Mouse (Mus musculus) right cerebral cortex, adult 2 months (tissue): ENCODE measurements around the gene Fam189a1.
A peak's percentile ranks its signal among the peaks of the same experiment; 100 is the strongest.

Source experiments
- DNase-seq, 2 experiments: peaks; one replicate each; pipeline ENCODE4 v3.0.0; 2021 to 2022; ENCODE audit warnings: low spot score in 2 of 2

Fam189a1 gene

GRCm38 (mm10) chr7:65104207-65105096 lies 51.9 kb downstream of the Fam189a1 start:
- DNase-seq = no peak

GRCm38 (mm10) chr7:65101661-65102060 lies 54.7 kb downstream of the Fam189a1 start:
- DNase-seq = no peak

- peak; percentile 62 to 73 for DNase-seq
These were observed 58.7 kb downstream of the Fam189a1 start for GRCm38 (mm10) chr7:65097708-65098107.

GRCm38 (mm10) chr7:65095631-65096107 lies 60.7 kb downstream of the Fam189a1 start:
- no peak for DNase-seq

- DNase-seq = no peak
These were observed 63.1 kb downstream of the Fam189a1 start for GRCm38 (mm10) chr7:65093314-65093713.

- no peak for DNase-seq
These were observed 64.9 kb downstream of the Fam189a1 start for GRCm38 (mm10) chr7:65091486-65091885.

GRCm38 (mm10) chr7:65085972-65086371 lies 70.4 kb downstream of the Fam189a1 start:
- no peak for DNase-seq

GRCm38 (mm10) chr7:65082778-65083091 lies 73.6 kb downstream of the Fam189a1 start:
- no peak for DNase-seq

GRCm38 (mm10) chr7:65081979-65082777 lies 74.2 kb downstream of the Fam189a1 start:
- no peak for DNase-seq

- DNase-seq = no peak
These were observed 80.2 kb downstream of the Fam189a1 start for GRCm38 (mm10) chr7:65076134-65076533.

- no peak for DNase-seq
These were observed 82.2 kb downstream of the Fam189a1 start for GRCm38 (mm10) chr7:65074194-65074593.

- peak; percentile 80 to 85 for DNase-seq
These were observed 82.8 kb downstream of the Fam189a1 start for GRCm38 (mm10) chr7:65073555-65073954.

- DNase-seq = no peak
These were observed 90.2 kb downstream of the Fam189a1 start for GRCm38 (mm10) chr7:65066211-65066610.

GRCm38 (mm10) chr7:65065457-65065856 lies 90.9 kb downstream of the Fam189a1 start:
- no peak for DNase-seq

- no peak for DNase-seq
These were observed 91.7 kb downstream of the Fam189a1 start for GRCm38 (mm10) chr7:65064638-65065037.

- no peak for DNase-seq
These were observed 92.3 kb downstream of the Fam189a1 start for GRCm38 (mm10) chr7:65064096-65064495.

- no peak for DNase-seq
These were observed 96.1 kb downstream of the Fam189a1 start for GRCm38 (mm10) chr7:65060163-65060799.

GRCm38 (mm10) chr7:65056864-65057263 lies 99.5 kb downstream of the Fam189a1 start:
- DNase-seq = no peak

- DNase-seq = no peak
These were observed 104.4 kb downstream of the Fam189a1 start for GRCm38 (mm10) chr7:65051986-65052385.

- no peak for DNase-seq
These were observed 107.0 kb downstream of the Fam189a1 start for GRCm38 (mm10) chr7:65049236-65049954.

- no peak for DNase-seq
These were observed 108.7 kb downstream of the Fam189a1 start for GRCm38 (mm10) chr7:65047700-65048099.

GRCm38 (mm10) chr7:65046690-65047089 lies 109.7 kb downstream of the Fam189a1 start:
- DNase-seq = no peak
